Mouse (Mus musculus) cerebellum, adult 2 months (tissue): ENCODE measurements around the gene Dnaaf1.

Experiments
- CTCF ChIP-seq: fragments of 200-500 bp; IDR thresholded peaks from 2 replicates; pipeline ENCODE4 v1.5.1; 2011; ENCODE audit warnings: low read depth, mild to moderate bottlenecking, control low read depth, low read length, moderate library complexity, borderline replicate concordance; ENCODE audit not compliant: insufficient read depth
- POLR2A ChIP-seq: fragments of 200-500 bp; IDR thresholded peaks from 2 replicates; pipeline ENCODE4 v1.6.1; 2011; ENCODE audit warnings: low read length, control low read depth, borderline replicate concordance; ENCODE audit not compliant: insufficient read depth

DNA sequence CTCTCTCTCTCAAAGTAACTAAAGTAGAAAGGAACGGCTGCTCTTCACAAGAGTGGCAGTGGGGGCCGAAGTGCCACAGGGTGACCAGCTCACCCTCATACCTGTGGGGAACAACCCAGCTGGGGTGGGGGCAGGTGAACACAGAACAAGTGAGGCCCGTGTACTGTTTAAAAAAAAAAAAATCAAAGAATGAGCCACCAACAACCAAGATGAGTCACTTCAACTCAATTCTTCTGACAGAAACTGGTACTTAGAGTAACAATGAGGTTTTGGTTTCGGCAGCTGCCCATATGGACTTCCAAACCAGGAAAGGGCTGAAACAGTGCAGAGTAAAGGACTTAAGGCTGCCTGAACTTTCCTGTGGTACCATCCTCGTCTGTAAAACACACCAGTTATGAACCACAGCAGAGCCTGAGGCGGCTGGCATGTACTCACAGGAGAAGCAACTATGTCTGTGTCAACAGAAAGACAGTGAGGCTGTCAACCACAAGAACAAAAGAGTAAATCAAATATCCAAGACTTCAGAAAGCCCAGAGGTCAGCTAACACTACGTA lies 26.4 kb upstream of the Dnaaf1 start:
- TF ChIP-seq CTCF, result no peak
- TF ChIP-seq POLR2A, result no peak
